Mouse (Mus musculus) forebrain, embryonic 16.5 days (tissue): Measurements from ENCODE around the gene Pnmt. TPM values are rescaled to one million over a fixed set of nuclear protein-coding genes. Genes with fewer than 3 reads are reported as not detected.

ENCODE experiments used
- ATAC-seq: fragments of 200-750 bp; cut with Nextera tagmentation; 2 replicates; pipeline ENCODE4 v1.8.0; 2017; ENCODE audit warnings: mild to moderate bottlenecking, moderate library complexity
- H3K27ac ChIP-seq: fragments of 300-500 bp; sonication (generic); 2 replicates; pipeline ENCODE4 v1.5.1; 2014; ENCODE audit warnings: low read length, control low read depth
- H3K27me3 ChIP-seq: fragments of 300-500 bp; sonication (generic); replicated peaks from 2 replicates; pipeline ENCODE4 v1.6.1; 2014; ENCODE audit warnings: low read length; ENCODE audit not compliant: control insufficient read depth, insufficient read depth
- H3K36me3 ChIP-seq: fragments of 300-500 bp; sonication (generic); 2 replicates; pipeline ENCODE4 v1.6.1; 2014; ENCODE audit not compliant: control insufficient read depth, insufficient read depth
- H3K4me1 ChIP-seq: fragments of 300-500 bp; sonication (generic); replicated peaks from 2 replicates; pipeline ENCODE4 v1.6.1; 2014; ENCODE audit warnings: low read length; ENCODE audit not compliant: control insufficient read depth, insufficient read depth
- H3K4me2 ChIP-seq: fragments of 300-500 bp; sonication (generic); 2 replicates; pipeline ENCODE4 v1.6.1; 2014; ENCODE audit warnings: mild to moderate bottlenecking, low read length, control low read depth
- H3K4me3 ChIP-seq: fragments of 300-500 bp; sonication (generic); replicated peaks from 2 replicates; pipeline ENCODE4 v1.5.1; 2014; ENCODE audit warnings: mild to moderate bottlenecking, low read length, control low read depth
- H3K9ac ChIP-seq: fragments of 300-500 bp; sonication (generic); replicated peaks from 2 replicates; pipeline ENCODE4 v1.6.1; 2014; ENCODE audit warnings: low read depth, low read length, control low read depth
- H3K9me3 ChIP-seq: fragments of 300-500 bp; sonication (generic); 2 replicates; pipeline ENCODE4 v1.6.1; 2016; ENCODE audit warnings: low read length; ENCODE audit not compliant: control insufficient read depth
- WGBS: fragments of 180-500 bp; shearing (Covaris S2); extraction: QIAGEN DNeasy Blood & Tissue Kit; methylation state at CpG from one replicate; pipeline ENCODE4 v1.1.7; 2014; 5-methylcytosine and 5-hydroxymethylcytosine counted together
- polyA plus RNA-seq: library from polyadenylated mRNA; unstranded; fragments of >200 nt; fragmentation: Nextera tagmentation; extraction: Ambion mirVana; gene quantifications from 2 replicates; pipeline ENCODE4 v1.2.1, GENCODE M21; 2015

Gene Pnmt
- polyA plus RNA-seq, 1 experiment from 2014 or later, result 0.86 TPM

DNA sequence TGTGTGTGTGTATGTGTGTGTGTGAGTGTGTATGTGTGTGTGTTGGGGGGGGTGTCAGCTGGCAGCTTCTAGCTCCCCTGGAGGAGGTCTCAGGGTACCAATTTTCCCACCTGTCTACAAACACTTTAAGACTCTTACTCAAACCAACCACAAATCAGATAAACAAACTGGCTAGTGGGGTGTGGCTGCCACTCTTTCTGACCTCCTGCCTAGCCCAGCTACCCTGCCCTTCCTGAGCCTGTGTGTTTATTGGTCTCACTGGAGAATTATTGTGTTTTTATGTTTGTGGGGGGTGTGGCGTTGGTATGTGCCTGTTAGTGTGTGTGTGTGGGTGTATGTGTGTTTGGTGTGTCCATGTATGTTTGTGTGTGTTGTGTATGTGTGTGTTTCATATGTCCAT, 30.8 kb downstream of the Pnmt start:
- no peak for ATAC-seq
- H3K4me1 ChIP-seq, result peaks cover 13% of the 10 kb centered on the region
- H3K27me3 ChIP-seq, result peaks cover 7% of the 10 kb centered on the region; the same call in 1 of the 2 replicates
- WGBS, result 87% methylated on average over 1 of the region's 1 CpGs
- H3K4me3 ChIP-seq, result no peak overlapping the region
- no peak overlapping the region for H3K4me2 ChIP-seq
- no peaks in the 10 kb centered on the region for H3K9me3 ChIP-seq
- H3K27ac ChIP-seq, result no peak overlapping the region
- H3K36me3 ChIP-seq, result no peaks in the 10 kb centered on the region
- no peak overlapping the region for H3K9ac ChIP-seq

DNA sequence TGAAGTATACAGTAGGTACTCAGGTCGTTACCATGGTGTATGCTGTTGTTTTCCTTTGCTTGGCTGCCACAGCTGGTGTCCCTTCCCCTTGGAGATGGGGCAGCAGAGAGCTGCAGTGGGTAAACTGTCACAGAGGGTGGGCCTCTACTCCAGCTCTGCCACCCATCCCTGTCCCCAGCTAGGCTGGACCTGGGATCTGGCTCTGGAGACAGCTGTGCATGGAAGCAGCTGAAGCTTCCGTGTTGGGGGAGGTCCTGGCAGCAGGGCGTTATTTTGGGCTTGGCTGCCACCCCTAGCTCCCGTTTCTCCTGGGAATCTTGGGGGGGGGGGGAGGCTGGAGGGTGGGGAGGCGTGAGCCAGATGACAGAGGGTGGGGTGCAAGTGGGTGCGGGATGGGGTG, 32.0 kb downstream of the Pnmt start:
- WGBS, result 67% methylated on average over 6 of the region's 6 CpGs
- Histone ChIP-seq H3K36me3 (no peaks in the 10 kb centered on the region), H3K27ac (no peak overlapping the region), H3K4me3 (no peak overlapping the region), H3K9ac (no peak overlapping the region), H3K27me3 (no peaks in the 10 kb centered on the region), H3K4me1 (peaks cover 3% of the 10 kb centered on the region; the same call in 1 of the 2 replicates), H3K9me3 (no peaks in the 10 kb centered on the region), H3K4me2 (no peak overlapping the region)
- no peak for ATAC-seq

DNA sequence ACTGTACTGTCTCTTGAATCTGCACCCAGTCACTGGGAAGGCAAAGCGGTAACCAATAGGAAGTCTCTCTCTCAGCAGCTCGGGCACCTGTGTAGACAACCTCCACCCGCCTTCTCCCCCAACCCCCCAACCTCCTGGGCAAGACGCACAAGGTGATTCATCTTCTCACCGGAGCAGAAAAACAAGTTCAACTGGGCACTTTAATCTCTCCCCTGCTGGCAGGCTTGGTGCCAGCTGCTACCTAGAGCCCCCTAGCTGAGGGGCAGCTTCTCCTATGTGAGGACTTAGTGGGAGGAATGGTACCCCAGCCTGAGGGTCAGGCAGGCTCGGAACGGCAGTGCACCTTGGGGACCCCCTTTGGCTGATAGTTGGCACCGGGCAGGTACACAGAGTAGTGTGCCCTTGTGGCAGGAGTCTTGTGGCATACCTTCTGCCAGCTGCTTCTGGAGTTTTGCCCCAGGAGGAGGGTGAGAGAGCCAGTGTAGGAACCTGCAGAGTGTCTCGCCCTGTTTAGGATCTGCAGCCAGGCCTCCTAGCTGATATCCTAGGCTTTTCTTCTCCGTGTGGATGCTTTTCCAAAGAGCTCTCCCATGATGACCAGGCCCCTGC, 32.8 kb downstream of the Pnmt start:
- 81% methylated on average over 10 of the region's 10 CpGs for WGBS
- H3K4me2 ChIP-seq, result no peak overlapping the region
- no peaks in the 10 kb centered on the region for H3K9me3 ChIP-seq
- H3K4me1 ChIP-seq, result 0 out of 2 replicates have a peak, but pooled peaks cover 3% of the 10 kb centered on the region
- no peaks in the 10 kb centered on the region for H3K36me3 ChIP-seq
- no peak overlapping the region for H3K27ac ChIP-seq
- H3K9ac ChIP-seq, result no peak overlapping the region
- no peak overlapping the region for H3K4me3 ChIP-seq
- no peaks in the 10 kb centered on the region for H3K27me3 ChIP-seq
- ATAC-seq, result no peak

DNA sequence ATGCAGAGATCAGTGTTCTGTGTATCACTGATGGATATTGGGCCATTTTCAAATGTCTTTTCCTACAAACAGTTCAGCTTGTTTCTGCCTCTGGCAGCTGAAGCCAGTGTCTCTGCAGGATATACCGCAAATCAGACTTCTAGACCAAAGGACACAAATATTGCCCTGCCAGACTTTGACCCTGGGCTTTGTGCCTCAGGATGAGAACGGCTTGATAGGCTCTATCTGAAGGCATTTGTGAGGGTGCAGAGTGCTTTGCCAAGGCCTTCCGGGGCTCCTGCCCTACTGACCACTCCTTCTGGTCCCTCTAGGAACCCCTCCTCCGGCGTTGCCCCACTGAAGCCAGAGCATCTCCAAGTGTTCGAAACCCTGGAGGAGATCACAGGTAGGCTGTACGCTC, 40.3 kb downstream of the Pnmt start:
- H3K9me3 ChIP-seq, result no peaks in the 10 kb centered on the region
- 93% methylated on average over 7 of the region's 7 CpGs for WGBS

DNA sequence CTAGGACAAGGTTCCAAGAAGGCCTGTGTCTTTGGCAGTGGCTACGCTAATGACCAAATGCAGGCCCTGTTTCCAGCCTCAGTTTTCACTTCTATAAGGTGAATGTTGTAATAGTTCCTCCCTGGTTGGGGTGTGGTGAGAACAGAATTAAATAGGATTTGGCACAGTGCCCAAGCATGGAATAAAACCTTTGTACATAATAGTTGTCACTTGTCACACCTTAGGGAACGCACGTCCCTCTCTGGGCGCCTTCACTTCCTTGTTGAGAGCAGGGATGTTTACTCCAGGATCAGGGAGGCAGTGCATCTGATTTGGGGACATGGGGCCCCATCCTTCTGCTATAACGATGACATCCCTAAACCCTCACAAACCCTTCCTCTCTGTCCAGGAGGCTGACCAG, 42.2 kb downstream of the Pnmt start:
- H3K36me3 ChIP-seq, result no peaks in the 10 kb centered on the region
- H3K4me3 ChIP-seq, result no peak overlapping the region
- H3K4me1 ChIP-seq, result no peaks in the 10 kb centered on the region
- 67% methylated on average over 5 of the region's 5 CpGs for WGBS
- H3K9me3 ChIP-seq, result no peaks in the 10 kb centered on the region
- no peaks in the 10 kb centered on the region for H3K27me3 ChIP-seq
- H3K4me2 ChIP-seq, result no peak overlapping the region
- H3K9ac ChIP-seq, result no peak overlapping the region
- no peak for ATAC-seq
- H3K27ac ChIP-seq, result no peak overlapping the region

More for the DNA sequence above, 40.3 kb downstream of the Pnmt start:
- Histone ChIP-seq H3K9ac (no peak overlapping the region), H3K4me2 (no peak overlapping the region), H3K4me3 (no peak overlapping the region), H3K36me3 (no peaks in the 10 kb centered on the region), H3K27ac (no peak overlapping the region), H3K4me1 (no peaks in the 10 kb centered on the region), H3K27me3 (no peaks in the 10 kb centered on the region)
- ATAC-seq, result no peak

DNA sequence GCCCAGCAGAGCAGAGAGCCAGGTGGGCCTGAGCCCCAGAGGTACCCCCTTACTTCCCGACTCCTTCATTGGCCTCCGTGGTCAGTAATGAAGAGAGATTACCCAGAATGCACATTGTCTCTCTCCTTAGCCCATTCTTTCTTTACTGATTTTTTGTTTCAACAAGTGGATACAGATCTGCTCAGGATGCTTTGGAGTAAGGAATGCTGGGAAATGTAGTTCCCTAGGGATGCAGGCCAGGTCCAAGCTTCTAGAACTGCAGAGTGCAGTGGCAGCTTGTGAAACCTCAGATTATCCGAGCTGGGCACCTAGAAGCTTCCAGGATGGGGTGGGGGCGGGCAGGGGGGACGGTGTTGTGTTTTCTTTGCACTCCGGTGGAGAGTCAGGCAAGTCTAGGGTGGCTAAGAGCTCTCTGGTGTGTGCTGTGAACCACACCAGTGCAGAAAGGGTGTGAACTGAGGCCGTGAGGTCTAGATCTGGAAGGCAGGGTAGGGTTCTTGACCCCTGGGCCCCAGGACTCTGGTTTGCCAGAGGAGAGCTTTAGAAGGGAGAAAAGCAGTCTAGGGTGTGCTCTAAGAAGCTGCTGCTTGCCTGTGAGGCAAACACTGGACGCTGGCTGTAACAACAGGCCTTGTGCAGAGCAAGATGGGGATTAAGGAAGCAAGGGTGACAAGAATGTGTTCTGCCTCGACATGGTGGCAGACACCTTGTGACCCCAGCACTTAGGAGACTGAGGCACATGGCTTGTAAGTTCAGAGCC, 45.7 kb downstream of the Pnmt start:
- Histone ChIP-seq H3K4me3 (no peak overlapping the region), H3K4me1 (no peaks in the 10 kb centered on the region), H3K9me3 (no peaks in the 10 kb centered on the region), H3K36me3 (no peaks in the 10 kb centered on the region), H3K9ac (no peak overlapping the region), H3K27ac (no peak overlapping the region), H3K27me3 (no peaks in the 10 kb centered on the region), H3K4me2 (no peak overlapping the region)
- ATAC-seq, result no peak
- WGBS, result 83% methylated on average over 9 of the region's 9 CpGs

DNA sequence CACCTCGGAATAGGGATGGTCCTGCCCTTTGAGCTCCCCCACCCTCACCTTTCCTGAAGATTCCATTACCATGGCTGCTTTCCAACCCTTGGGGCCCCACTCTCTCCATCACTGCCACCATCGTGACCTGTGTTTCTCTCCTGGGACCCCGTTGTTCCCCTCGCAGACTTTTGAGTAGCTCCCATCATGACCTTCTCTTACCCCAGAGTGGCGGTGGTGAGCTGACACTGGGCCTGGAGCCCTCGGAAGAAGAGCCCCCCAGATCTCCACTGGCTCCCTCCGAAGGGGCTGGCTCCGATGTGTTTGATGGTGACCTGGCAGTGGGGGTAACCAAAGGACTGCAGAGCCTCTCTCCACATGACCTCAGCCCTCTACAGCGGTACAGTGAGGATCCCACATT, 49.5 kb downstream of the Pnmt start:
- no peak overlapping the region for H3K27ac ChIP-seq
- no peaks in the 10 kb centered on the region for H3K9me3 ChIP-seq
- no peak for ATAC-seq
- 90% methylated on average over 9 of the region's 9 CpGs for WGBS
- H3K4me2 ChIP-seq, result no peak overlapping the region
- no peaks in the 10 kb centered on the region for H3K36me3 ChIP-seq
- no peak overlapping the region for H3K9ac ChIP-seq
- peaks cover 8% of the 10 kb centered on the region for H3K4me1 ChIP-seq
- no peak overlapping the region for H3K4me3 ChIP-seq
- no peaks in the 10 kb centered on the region for H3K27me3 ChIP-seq

DNA sequence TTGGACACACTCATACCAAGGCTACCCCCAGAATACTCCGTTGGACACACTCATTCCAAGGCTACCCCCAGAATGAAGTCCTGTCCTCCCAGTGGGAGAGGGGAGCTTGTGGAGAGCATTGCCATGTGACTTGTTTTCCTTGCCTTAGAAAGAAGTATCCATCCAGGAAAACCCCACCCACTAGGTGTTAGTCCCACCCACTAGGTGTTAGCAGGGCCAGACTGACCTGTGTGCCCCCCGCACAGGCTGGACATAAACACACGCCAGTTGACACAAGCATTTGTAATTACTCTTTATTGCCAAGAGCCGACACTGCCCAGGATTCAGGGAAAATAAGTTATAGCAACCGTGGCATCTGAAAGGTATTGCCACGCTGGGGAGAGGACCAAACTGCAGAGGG, 51.2 kb downstream of the Pnmt start:
- H3K9me3 ChIP-seq, result no peaks in the 10 kb centered on the region
- WGBS, result 87% methylated on average over 6 of the region's 6 CpGs
- ATAC-seq, result no peak
- H3K27ac ChIP-seq, result no peak overlapping the region
- no peaks in the 10 kb centered on the region for H3K27me3 ChIP-seq
- H3K4me1 ChIP-seq, result peaks cover 8% of the 10 kb centered on the region
- H3K4me3 ChIP-seq, result no peak overlapping the region
- no peak overlapping the region for H3K9ac ChIP-seq
- H3K4me2 ChIP-seq, result no peak overlapping the region
- H3K36me3 ChIP-seq, result no peaks in the 10 kb centered on the region
